Mouse (Mus musculus): ENCODE measurements around the gene Gm9044.
"Not testable (repeated sequence)": the region's sequence is repeated elsewhere in the genome, so short reads cannot be mapped to it uniquely, and the experiment has no call there.

Gene Gm9044

DNA sequence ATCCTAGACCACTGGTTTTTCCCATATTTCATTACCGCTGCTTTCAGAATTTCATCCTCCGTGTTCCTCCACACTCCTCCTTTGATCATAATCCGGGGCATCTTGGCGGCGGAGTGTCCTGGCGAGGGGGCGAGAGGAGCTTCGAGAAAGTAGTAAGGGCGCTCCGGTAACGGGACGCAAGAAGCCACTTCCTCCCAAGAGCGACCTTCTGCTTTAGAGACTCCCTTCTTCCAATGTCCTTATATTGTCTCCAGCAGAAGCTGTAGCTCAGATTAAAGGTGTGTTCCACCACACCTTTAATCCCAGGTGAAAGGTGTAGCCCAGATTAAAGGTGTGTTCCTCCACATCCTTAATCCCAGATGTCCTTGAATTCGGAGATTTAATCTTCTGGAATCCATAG lies at the start of gene Gm9044:
Gm9044 (minus strand) TSS at position 101 of the 400 bp plus-strand sequence.
- not testable (repeated sequence) for DNase-seq

DNA sequence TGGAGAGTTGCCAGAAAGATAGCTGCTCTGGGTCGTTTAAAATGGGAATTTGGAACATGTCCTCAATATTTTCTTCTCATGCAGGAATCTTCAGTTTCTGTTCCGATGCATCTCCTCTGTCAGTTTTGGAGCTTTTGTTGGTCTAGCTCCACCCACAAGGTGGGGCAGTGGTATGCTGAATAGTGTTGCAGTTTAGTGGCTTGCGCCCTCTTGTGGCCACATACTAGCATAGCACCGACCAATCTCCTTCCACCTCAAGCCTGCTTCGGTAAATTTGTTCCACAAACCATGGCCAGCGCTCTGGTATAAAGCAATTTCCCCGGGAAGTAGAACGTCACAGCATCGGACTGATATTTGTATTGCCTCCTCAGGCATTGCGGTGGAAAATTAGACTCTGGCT lies 38.2 kb upstream of the Gm9044 start:
- DNase-seq = peak; percentile 73 to 82

DNA sequence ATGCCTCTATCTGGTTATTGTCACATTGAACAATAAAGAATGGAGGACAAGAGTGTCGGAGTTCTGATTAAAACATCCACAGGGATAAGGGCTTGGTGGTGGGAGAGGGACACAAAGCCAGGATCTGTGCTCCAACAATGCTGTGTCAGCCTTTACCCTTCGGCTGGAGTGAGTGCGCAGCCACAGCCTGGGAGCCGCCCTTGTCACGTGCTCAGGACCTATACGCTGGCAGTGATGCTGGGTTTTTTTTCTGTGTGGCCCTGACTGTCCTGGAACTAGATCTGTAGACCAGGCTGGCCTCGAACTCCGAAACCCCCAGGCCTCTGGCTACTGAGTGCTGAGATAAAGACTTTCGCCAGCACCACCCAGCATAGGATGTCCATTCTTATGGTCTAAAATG lies 37.3 kb upstream of the Gm9044 start:
- no peak for DNase-seq

- DNase-seq = not testable (repeated sequence)
Observed at GRCm38 (mm10) chr10:118354005-118354404, 21.8 kb upstream of the Gm9044 start, which contains the start of gene Gm9049. Gene Gm9049 (minus strand): TSS chr10:118354105.

- not testable (repeated sequence) for DNase-seq
Observed at GRCm38 (mm10) chr10:118348579-118348978, 16.4 kb upstream of the Gm9044 start, which contains the start of gene Gm9048. Gene Gm9048 (minus strand): TSS chr10:118348679.

DNA sequence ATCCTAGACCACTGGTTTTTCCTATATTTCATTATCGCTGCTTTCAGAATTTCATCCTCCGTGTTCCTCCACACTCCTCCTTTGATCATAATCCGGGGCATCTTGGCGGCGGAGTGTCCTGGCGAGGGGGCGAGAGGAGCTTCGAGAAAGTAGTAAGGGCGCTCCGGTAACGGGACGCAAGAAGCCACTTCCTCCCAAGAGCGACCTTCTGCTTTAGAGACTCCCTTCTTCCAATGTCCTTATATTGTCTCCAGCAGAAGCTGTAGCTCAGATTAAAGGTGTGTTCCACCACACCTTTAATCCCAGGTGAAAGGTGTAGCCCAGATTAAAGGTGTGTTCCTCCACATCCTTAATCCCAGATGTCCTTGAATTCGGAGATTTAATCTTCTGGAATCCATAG lies 10.9 kb upstream of the Gm9044 start, which contains the start of gene Gm9046:
Gm9046 (minus strand) TSS at position 101 of the 400 bp plus-strand sequence.
- not testable (repeated sequence) for DNase-seq

- not testable (repeated sequence) for DNase-seq
Observed at GRCm38 (mm10) chr10:118337731-118338130, 5.5 kb upstream of the Gm9044 start, which contains the start of gene Gm9045. Gene Gm9045 (minus strand): TSS chr10:118337831.

DNA sequence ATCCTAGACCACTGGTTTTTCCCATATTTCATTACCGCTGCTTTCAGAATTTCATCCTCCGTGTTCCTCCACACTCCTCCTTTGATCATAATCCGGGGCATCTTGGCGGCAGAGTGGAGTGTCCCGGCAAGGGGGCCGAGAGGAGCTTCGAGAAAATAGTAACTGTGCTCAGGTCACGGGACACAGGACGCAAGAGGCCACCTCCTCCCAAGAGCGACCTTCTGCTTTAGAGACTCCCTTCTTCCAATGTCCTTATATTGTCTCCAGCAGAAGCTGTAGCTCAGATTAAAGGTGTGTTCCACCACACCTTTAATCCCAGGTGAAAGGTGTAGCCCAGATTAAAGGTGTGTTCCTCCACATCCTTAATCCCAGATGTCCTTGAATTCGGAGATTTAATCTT lies 5.3 kb downstream of the Gm9044 start, which contains the start of gene Gm9040:
Gm9040 (minus strand) TSS at position 101 of the 400 bp plus-strand sequence.
- not testable (repeated sequence) for DNase-seq

DNA sequence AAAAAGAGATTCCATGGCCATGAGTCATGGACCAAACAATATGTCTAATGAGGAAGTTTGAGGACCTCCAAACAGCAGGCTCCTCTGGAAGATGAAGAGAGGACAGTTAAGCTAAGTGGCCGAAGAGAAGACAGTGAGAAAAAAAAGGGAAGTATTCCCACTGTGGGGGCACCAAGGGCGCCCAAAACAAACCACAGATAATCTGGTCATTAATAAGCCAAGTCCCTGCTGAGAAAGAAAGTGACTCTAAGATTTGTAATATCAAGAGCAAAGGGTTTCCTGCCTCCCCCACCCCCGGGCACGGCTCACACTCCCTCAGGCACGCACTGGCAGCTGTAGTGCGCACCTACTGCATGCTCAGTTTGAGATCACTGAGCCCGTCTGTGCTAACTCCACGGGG lies 13.2 kb downstream of the Gm9044 start:
- DNase-seq = no peak

- not testable (repeated sequence) for DNase-seq
Observed at GRCm38 (mm10) chr10:118302133-118302532, 30.1 kb downstream of the Gm9044 start.

DNA sequence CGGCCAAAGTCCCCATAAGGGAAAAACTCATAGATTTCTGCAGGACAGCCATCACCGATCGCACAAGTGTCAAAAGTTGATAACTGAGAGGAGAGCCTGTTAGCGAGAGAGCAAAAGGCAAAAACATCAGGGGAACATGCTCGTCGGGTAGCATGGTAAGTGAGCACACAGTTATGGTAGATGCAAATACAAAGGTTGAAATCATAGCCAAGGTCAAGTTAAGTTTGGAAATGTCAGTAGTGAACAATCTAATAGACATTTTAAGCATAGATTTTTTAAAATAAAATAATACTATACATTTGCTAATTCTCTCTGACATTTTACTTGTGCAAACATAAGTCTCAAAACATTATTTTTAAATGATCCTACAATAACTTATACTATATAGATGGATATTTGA lies 37.3 kb downstream of the Gm9044 start, which contains the start of gene Iltifb:
Iltifb (minus strand) TSS at position 101 of the 400 bp plus-strand sequence.
- DNase-seq = no peak

GRCm38 (mm10) chr10:118283016-118283415 lies 49.2 kb downstream of the Gm9044 start:
- not testable (repeated sequence) for DNase-seq

DNA sequence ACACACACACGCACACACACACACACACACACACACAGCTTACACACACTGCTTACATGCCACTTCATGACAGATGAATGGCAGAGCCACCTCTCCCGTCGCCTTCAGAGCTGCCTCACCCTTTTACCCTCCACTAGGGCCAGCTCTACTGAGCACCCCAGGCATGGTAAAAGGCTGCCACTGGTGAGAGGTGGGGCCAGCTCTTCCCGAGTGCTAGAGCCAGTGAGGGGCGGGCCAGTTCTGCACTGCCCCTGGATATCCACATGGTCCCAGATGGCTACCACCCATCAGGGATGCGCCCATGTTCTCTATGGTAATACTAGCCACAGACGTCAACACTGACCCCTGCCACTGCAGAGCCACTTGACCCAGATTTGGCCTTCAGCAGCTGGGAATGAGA lies 49.6 kb downstream of the Gm9044 start:
- not testable (repeated sequence) for DNase-seq

Measured in kidney, postnatal 25 days (tissue).